Mouse (Mus musculus): ENCODE measurements around the gene Sbds. TPM values are rescaled to one million over a fixed set of nuclear protein-coding genes. Genes with fewer than 3 reads are reported as not detected.
A peak's percentile ranks its signal among the peaks of the same experiment; 100 is the strongest.

The Sbds gene
- polyA plus RNA-seq (2015; fragmentation: Nextera tagmentation; extraction: Ambion mirVana): 64.1 and 66.3 TPM in 2 replicates

- no peaks in the 10 kb centered on the region for H3K27me3 ChIP-seq
- peaks cover 37% of the 10 kb centered on the region for H3K36me3 ChIP-seq
- peak; percentile 85 for ATAC-seq (ENCODE audit: low read depth)
- peak within 1 kb of the TSS; percentile 82 for H3K9ac ChIP-seq
- H3K4me1 ChIP-seq (replicated peaks): peaks cover 33% of the 10 kb centered on the region
- H3K27ac ChIP-seq (replicated peaks): peak within 1 kb of the TSS; percentile 70
- under 1% methylated on average over 52 of the region's 52 CpGs for WGBS
- H3K4me2 ChIP-seq: peak within 1 kb of the TSS; percentile 65
- H3K9me3 ChIP-seq: no peaks in the 10 kb centered on the region
- peak within 1 kb of the TSS; percentile 70 for H3K4me3 ChIP-seq
These were observed at the start of gene Sbds, which contains the start of gene Tyw1 for GRCm38 (mm10) chr5:130255017-130255720. Gene Sbds (minus strand): TSS chr5:130255530. Gene Tyw1 (plus strand): TSS chr5:130255619.

- WGBS: 78% methylated on average over 6 of the region's 6 CpGs
- Histone ChIP-seq H3K27me3 (no peaks in the 10 kb centered on the region), H3K4me3 (no peak overlapping the region), H3K4me1 (replicated peaks) (peaks cover 13% of the 10 kb centered on the region), H3K9ac (no peak overlapping the region), H3K9me3 (no peaks in the 10 kb centered on the region), H3K4me2 (no peak overlapping the region), H3K27ac (replicated peaks) (no peak overlapping the region), H3K36me3 (peaks cover 67% of the 10 kb centered on the region)
- no peak for ATAC-seq (ENCODE audit: low read depth)
These were observed 48.3 kb upstream of the Sbds start for GRCm38 (mm10) chr5:130303611-130304010.

GRCm38 (mm10) chr5:130299526-130299925 lies 44.2 kb upstream of the Sbds start:
- WGBS: 96% methylated on average over 8 of the region's 8 CpGs
- Histone ChIP-seq H3K27ac (replicated peaks) (no peak overlapping the region), H3K9ac (no peak overlapping the region), H3K9me3 (no peaks in the 10 kb centered on the region), H3K4me1 (replicated peaks) (no peaks in the 10 kb centered on the region), H3K36me3 (peaks cover 75% of the 10 kb centered on the region), H3K27me3 (no peaks in the 10 kb centered on the region), H3K4me3 (no peak overlapping the region), H3K4me2 (no peak overlapping the region)
- no peak for ATAC-seq (ENCODE audit: low read depth)

- Histone ChIP-seq H3K4me3 (no peak overlapping the region), H3K9ac (no peak overlapping the region), H3K36me3 (peaks cover 69% of the 10 kb centered on the region), H3K9me3 (no peaks in the 10 kb centered on the region), H3K27ac (replicated peaks) (no peak overlapping the region), H3K4me2 (no peak overlapping the region), H3K27me3 (no peaks in the 10 kb centered on the region), H3K4me1 (replicated peaks) (no peaks in the 10 kb centered on the region)
- 88% methylated on average over 9 of the region's 9 CpGs for WGBS
- ATAC-seq (ENCODE audit: low read depth): no peak
These were observed 43.6 kb upstream of the Sbds start for GRCm38 (mm10) chr5:130298831-130299460.

GRCm38 (mm10) chr5:130296071-130296470 lies 40.7 kb upstream of the Sbds start:
- 86% methylated on average over 5 of the region's 5 CpGs for WGBS
- no peak overlapping the region for H3K4me2 ChIP-seq
- H3K4me1 ChIP-seq (replicated peaks): 0 out of 2 replicates have a peak, but pooled peaks cover 3% of the 10 kb centered on the region

GRCm38 (mm10) chr5:130294598-130294997 lies 39.3 kb upstream of the Sbds start:
- peaks cover 62% of the 10 kb centered on the region for H3K36me3 ChIP-seq
- no peak overlapping the region for H3K4me3 ChIP-seq
- H3K4me1 ChIP-seq (replicated peaks): 0 out of 2 replicates have a peak, but pooled peaks cover 3% of the 10 kb centered on the region
- H3K9ac ChIP-seq: no peak overlapping the region
- no peaks in the 10 kb centered on the region for H3K9me3 ChIP-seq
- no peak overlapping the region for H3K4me2 ChIP-seq
- H3K27ac ChIP-seq (replicated peaks): no peak overlapping the region
- H3K27me3 ChIP-seq: no peaks in the 10 kb centered on the region
- no peak for ATAC-seq (ENCODE audit: low read depth)
- 91% methylated on average over 6 of the region's 6 CpGs for WGBS

More at GRCm38 (mm10) chr5:130296071-130296470, 40.7 kb upstream of the Sbds start:
- peaks cover 64% of the 10 kb centered on the region for H3K36me3 ChIP-seq
- H3K9ac ChIP-seq: no peak overlapping the region
- H3K4me3 ChIP-seq: no peak overlapping the region
- H3K9me3 ChIP-seq: no peaks in the 10 kb centered on the region
- no peak for ATAC-seq (ENCODE audit: low read depth)
- no peaks in the 10 kb centered on the region for H3K27me3 ChIP-seq
- H3K27ac ChIP-seq (replicated peaks): no peak overlapping the region

- 75% methylated on average over 5 of the region's 5 CpGs for WGBS
- Histone ChIP-seq H3K9me3 (no peaks in the 10 kb centered on the region), H3K4me1 (replicated peaks) (0 out of 2 replicates have a peak, but pooled peaks cover 3% of the 10 kb centered on the region), H3K27ac (replicated peaks) (no peak overlapping the region), H3K9ac (no peak overlapping the region), H3K4me3 (no peak overlapping the region), H3K36me3 (peaks cover 62% of the 10 kb centered on the region), H3K27me3 (no peaks in the 10 kb centered on the region), H3K4me2 (no peak overlapping the region)
- no peak for ATAC-seq (ENCODE audit: low read depth)
These were observed 38.6 kb upstream of the Sbds start for GRCm38 (mm10) chr5:130293941-130294340.

- H3K27me3 ChIP-seq: no peaks in the 10 kb centered on the region
- no peak overlapping the region for H3K9ac ChIP-seq
- peaks cover 63% of the 10 kb centered on the region for H3K36me3 ChIP-seq
- 0 out of 2 replicates have a peak, but pooled peaks cover 3% of the 10 kb centered on the region for H3K4me1 ChIP-seq (replicated peaks)
- H3K27ac ChIP-seq (replicated peaks): no peak overlapping the region
- H3K4me3 ChIP-seq: no peak overlapping the region
- no peak overlapping the region for H3K4me2 ChIP-seq
- ATAC-seq (ENCODE audit: low read depth): no peak
- 93% methylated on average over 4 of the region's 4 CpGs for WGBS
- no peaks in the 10 kb centered on the region for H3K9me3 ChIP-seq
These were observed 37.6 kb upstream of the Sbds start for GRCm38 (mm10) chr5:130292976-130293375.

GRCm38 (mm10) chr5:130290775-130291174 lies 35.4 kb upstream of the Sbds start:
- peaks cover 60% of the 10 kb centered on the region for H3K36me3 ChIP-seq
- H3K27me3 ChIP-seq: no peaks in the 10 kb centered on the region
- WGBS: 96% methylated on average over 12 of the region's 12 CpGs
- H3K9ac ChIP-seq: no peak overlapping the region
- no peak overlapping the region for H3K27ac ChIP-seq (replicated peaks)
- ATAC-seq (ENCODE audit: low read depth): no peak
- no peak overlapping the region for H3K4me3 ChIP-seq
- no peak overlapping the region for H3K4me2 ChIP-seq
- H3K9me3 ChIP-seq: no peaks in the 10 kb centered on the region
- 0 out of 2 replicates have a peak, but pooled peaks cover 3% of the 10 kb centered on the region for H3K4me1 ChIP-seq (replicated peaks)

- H3K4me3 ChIP-seq: no peak overlapping the region
- H3K4me1 ChIP-seq (replicated peaks): 0 out of 2 replicates have a peak, but pooled peaks cover 3% of the 10 kb centered on the region
- WGBS: 98% methylated on average over 6 of the region's 6 CpGs
- H3K4me2 ChIP-seq: no peak overlapping the region
- ATAC-seq (ENCODE audit: low read depth): no peak
- no peaks in the 10 kb centered on the region for H3K27me3 ChIP-seq
- H3K9me3 ChIP-seq: no peaks in the 10 kb centered on the region
- peaks cover 60% of the 10 kb centered on the region for H3K36me3 ChIP-seq
- H3K27ac ChIP-seq (replicated peaks): no peak overlapping the region
- no peak overlapping the region for H3K9ac ChIP-seq
These were observed 34.9 kb upstream of the Sbds start for GRCm38 (mm10) chr5:130290242-130290641.

- 95% methylated on average over 7 of the region's 7 CpGs for WGBS
- no peak for ATAC-seq (ENCODE audit: low read depth)
- Histone ChIP-seq H3K9me3 (no peaks in the 10 kb centered on the region), H3K4me3 (no peak overlapping the region), H3K9ac (no peak overlapping the region), H3K27ac (replicated peaks) (no peak overlapping the region), H3K4me2 (no peak overlapping the region), H3K36me3 (peaks cover 72% of the 10 kb centered on the region), H3K27me3 (no peaks in the 10 kb centered on the region), H3K4me1 (replicated peaks) (no peaks in the 10 kb centered on the region)
These were observed 32.8 kb upstream of the Sbds start for GRCm38 (mm10) chr5:130288106-130288505.

- no peak for ATAC-seq (ENCODE audit: low read depth)
- Histone ChIP-seq H3K4me2 (no peak overlapping the region), H3K4me3 (no peak overlapping the region), H3K9ac (no peak overlapping the region), H3K9me3 (no peaks in the 10 kb centered on the region), H3K4me1 (replicated peaks) (no peaks in the 10 kb centered on the region), H3K27me3 (no peaks in the 10 kb centered on the region), H3K36me3 (peaks cover 84% of the 10 kb centered on the region), H3K27ac (replicated peaks) (no peak overlapping the region)
- 96% methylated on average over 9 of the region's 9 CpGs for WGBS
These were observed 27.9 kb upstream of the Sbds start for GRCm38 (mm10) chr5:130283079-130283732.
